29 mouse cellular contexts compared by ENCODE assay signal in genomic region chr2:151566856-151567255, GRCm38 (mm10). TPM values are rescaled to one million over a fixed set of nuclear protein-coding genes. Genes with fewer than 3 reads are reported as not detected.
"Had no signal": no experiment of that assay in that cellular context is flagged by ENCODE, and none has a peak within 500 bp of the region (broad histone marks: within the 10 kb centered on the region; RNA-seq: fewer than 3 reads in every experiment).

No protein-coding gene starts in this region.

- H3K4me2 ChIP-seq: heart, embryonic 11.5 days; heart, embryonic 13.5 days; heart, embryonic 15.5 days; hindbrain, embryonic 13.5 days; hindbrain, embryonic 15.5 days; kidney, embryonic 15.5 days; limb, embryonic 13.5 days; limb, embryonic 15.5 days; liver, embryonic 12.5 days had no signal

- ATAC-seq: hindbrain, postnatal 0 days; intestine, embryonic 16.5 days; liver, embryonic 12.5 days had no signal

- H3K4me3 ChIP-seq: gastrocnemius, adult 2 months; heart, adult 2 months; heart, embryonic 13.5 days; heart, embryonic 15.5 days; hindbrain, embryonic 13.5 days; hindbrain, embryonic 15.5 days; kidney, embryonic 15.5 days; limb, embryonic 13.5 days; limb, embryonic 15.5 days; liver, embryonic 12.5 days had no signal

- H3K9me3 ChIP-seq: heart, embryonic 13.5 days; heart, embryonic 15.5 days; hindbrain, embryonic 13.5 days; hindbrain, embryonic 15.5 days; kidney, embryonic 15.5 days; limb, embryonic 13.5 days; limb, embryonic 15.5 days; liver, embryonic 12.5 days had no signal

- H3K27me3 ChIP-seq: heart, embryonic 13.5 days; heart, embryonic 15.5 days; hindbrain, embryonic 13.5 days; hindbrain, embryonic 15.5 days; kidney, embryonic 15.5 days; limb, embryonic 13.5 days; limb, embryonic 15.5 days; liver, embryonic 12.5 days had no signal

- H3K4me1 ChIP-seq: heart, embryonic 13.5 days; heart, embryonic 15.5 days; hindbrain, embryonic 13.5 days; hindbrain, embryonic 15.5 days; kidney, embryonic 15.5 days; limb, embryonic 13.5 days; limb, embryonic 15.5 days had no signal

- H3K27ac ChIP-seq: gastrocnemius, adult 2 months; heart, adult 2 months; heart, embryonic 13.5 days; heart, embryonic 15.5 days; hindbrain, embryonic 13.5 days; hindbrain, embryonic 15.5 days; hindbrain, postnatal 0 days; kidney, embryonic 15.5 days; kidney, postnatal 0 days; limb, embryonic 13.5 days; limb, embryonic 15.5 days; liver, embryonic 12.5 days; liver, embryonic 14.5 days had no signal

- H3K9ac ChIP-seq: heart, embryonic 13.5 days; heart, embryonic 15.5 days; hindbrain, embryonic 13.5 days; hindbrain, embryonic 15.5 days; kidney, embryonic 15.5 days; limb, embryonic 13.5 days; limb, embryonic 15.5 days; liver, embryonic 12.5 days; liver, embryonic 14.5 days had no signal

- DNase-seq: gastrocnemius, adult 2 months; gastrocnemius, postnatal 10 days; gastrocnemius, postnatal 25 days; heart, adult 11 months; heart, adult 2 months; heart, postnatal 14 days; heart, postnatal 36 days; kidney, adult 11 months; kidney, adult 2 months; kidney, adult 9 months; kidney, postnatal 14 days; kidney, postnatal 36 days; layer of hippocampus, adult 9-11 months; layer of hippocampus, postnatal 36 days; left cerebral cortex, postnatal 4 days had no signal

RNA-seq across cellular contexts. Expression of gene Sdcbp2, which starts 5.6 kb away (rescaled TPM):
- total RNA-seq: hematopoietic stem cell, adult 5-6 weeks had no signal
